Mouse (Mus musculus): ENCODE results near the gene Gm28305.

Gene Gm28305

GRCm38 (mm10) chr9:104070241-104070640 lies 29.8 kb downstream of the Gm28305 start:
- DNase-seq (ENCODE audit: low spot score in 2 of 2): no peak

- no peak for DNase-seq (ENCODE audit: low spot score in 2 of 2)
These were observed 30.6 kb downstream of the Gm28305 start for GRCm38 (mm10) chr9:104070863-104071604.

- DNase-seq (ENCODE audit: low spot score in 2 of 2): no peak
These were observed 35.3 kb downstream of the Gm28305 start for GRCm38 (mm10) chr9:104075808-104076207.

GRCm38 (mm10) chr9:104078780-104079179 lies 38.3 kb downstream of the Gm28305 start:
- DNase-seq (ENCODE audit: low spot score in 2 of 2): no peak

GRCm38 (mm10) chr9:104079379-104079778 lies 38.9 kb downstream of the Gm28305 start:
- DNase-seq (ENCODE audit: low spot score in 2 of 2): no peak

- DNase-seq (ENCODE audit: low spot score in 2 of 2): no peak
These were observed 39.6 kb downstream of the Gm28305 start for GRCm38 (mm10) chr9:104080038-104080437.

GRCm38 (mm10) chr9:104085730-104086429 lies 45.4 kb downstream of the Gm28305 start:
- DNase-seq (ENCODE audit: low spot score in 2 of 2): no peak

GRCm38 (mm10) chr9:104088555-104088954 lies 48.1 kb downstream of the Gm28305 start:
- DNase-seq (ENCODE audit: low spot score in 2 of 2): no peak

- DNase-seq (ENCODE audit: low spot score in 2 of 2): no peak
These were observed 52.5 kb downstream of the Gm28305 start for GRCm38 (mm10) chr9:104092945-104093344.

GRCm38 (mm10) chr9:104098256-104098655 lies 57.8 kb downstream of the Gm28305 start:
- no peak for DNase-seq (ENCODE audit: low spot score in 2 of 2)

GRCm38 (mm10) chr9:104099060-104099459 lies 58.6 kb downstream of the Gm28305 start:
- no peak for DNase-seq (ENCODE audit: low spot score in 2 of 2)

GRCm38 (mm10) chr9:104100822-104101221 lies 60.4 kb downstream of the Gm28305 start:
- DNase-seq (ENCODE audit: low spot score in 2 of 2): no peak

GRCm38 (mm10) chr9:104101458-104101857 lies 61.0 kb downstream of the Gm28305 start:
- DNase-seq (ENCODE audit: low spot score in 2 of 2): no peak

- no peak for DNase-seq (ENCODE audit: low spot score in 2 of 2)
These were observed 61.8 kb downstream of the Gm28305 start for GRCm38 (mm10) chr9:104102301-104102700.

GRCm38 (mm10) chr9:104102901-104103300 lies 62.4 kb downstream of the Gm28305 start:
- no peak for DNase-seq (ENCODE audit: low spot score in 2 of 2)

- DNase-seq (ENCODE audit: low spot score in 2 of 2): no peak
These were observed 64.5 kb downstream of the Gm28305 start for GRCm38 (mm10) chr9:104104986-104105385.

GRCm38 (mm10) chr9:104106930-104107329 lies 66.5 kb downstream of the Gm28305 start:
- no peak for DNase-seq (ENCODE audit: low spot score in 2 of 2)

GRCm38 (mm10) chr9:104107482-104107881 lies 67.0 kb downstream of the Gm28305 start:
- no peak for DNase-seq (ENCODE audit: low spot score in 2 of 2)

- no peak for DNase-seq (ENCODE audit: low spot score in 2 of 2)
These were observed 68.2 kb downstream of the Gm28305 start for GRCm38 (mm10) chr9:104108571-104109143.

GRCm38 (mm10) chr9:104109151-104109550 lies 68.7 kb downstream of the Gm28305 start:
- no peak for DNase-seq (ENCODE audit: low spot score in 2 of 2)

GRCm38 (mm10) chr9:104123101-104123500 lies 82.6 kb downstream of the Gm28305 start:
- DNase-seq (ENCODE audit: low spot score in 2 of 2): no peak

GRCm38 (mm10) chr9:104123622-104124021 lies 83.2 kb downstream of the Gm28305 start:
- DNase-seq (ENCODE audit: low spot score in 2 of 2): no peak
